Mouse (Mus musculus): ENCODE results near the gene Thrsp. TPM values are rescaled to one million over a fixed set of nuclear protein-coding genes. Genes with fewer than 3 reads are reported as not detected.

Thrsp gene
- total RNA-seq, 1 experiment = 0.89 TPM

GRCm38 (mm10) chr7:97414915-97415687 is 2.4 kb downstream of the Thrsp start:
- no peak overlapping the region for H3K4me3 ChIP-seq (ENCODE audit: insufficient read depth in 1 of 2, low read depth in 1 of 2, low read length in 2 of 2, poor library complexity in 1 of 2, severe bottlenecking in 1 of 2)
- TF ChIP-seq MAFK (IDR thresholded peaks at IDR 0.05; ENCODE audit: insufficient read depth, low read depth, low read length) (no peak), HCFC1 (IDR thresholded peaks at IDR 0.05; ENCODE audit: borderline replicate concordance, insufficient read depth, low read length) (no peak), ZNF384 (IDR thresholded peaks at IDR 0.05; ENCODE audit: low read depth, low read length) (no peak), ZC3H11A (IDR thresholded peaks at IDR 0.05; ENCODE audit: borderline replicate concordance, low read depth, low read length) (no peak), CHD2 (IDR thresholded peaks at IDR 0.05; ENCODE audit: low read depth, low read length) (no peak)
- H3K4me1 ChIP-seq (ENCODE audit: control insufficient read depth in 2 of 2, insufficient read depth in 2 of 2, low read length in 2 of 2, poor library complexity in 1 of 2) = peaks cover 2 to 11% of the 10 kb centered on the region in 2 experiments; a peak in 1 of 4 replicates
- in situ Hi-C loops (cut with MboI; ENCODE audit: low sequenced_read_pairs in 2 of 2, unreplicated experiment in 2 of 2) = no loop called here
- DNase-seq (ENCODE audit: low read depth, low spot score) = no peak
- H3K27ac ChIP-seq (ENCODE audit: insufficient read depth, low read depth, low read length, poor library complexity, severe bottlenecking) = no peak overlapping the region
- H3K9me3 ChIP-seq (ENCODE audit: control insufficient read depth, insufficient read depth, low read depth, low read length) = no peaks in the 10 kb centered on the region
- no peak overlapping the region for H3K9ac ChIP-seq (ENCODE audit: insufficient read depth, low read depth, low read length, poor library complexity, severe bottlenecking)
- H3K36me3 ChIP-seq (ENCODE audit: control insufficient read depth, insufficient read depth, low read length, poor library complexity, severe bottlenecking) = no peaks in the 10 kb centered on the region; the same call in 1 of the 2 replicates

DNA sequence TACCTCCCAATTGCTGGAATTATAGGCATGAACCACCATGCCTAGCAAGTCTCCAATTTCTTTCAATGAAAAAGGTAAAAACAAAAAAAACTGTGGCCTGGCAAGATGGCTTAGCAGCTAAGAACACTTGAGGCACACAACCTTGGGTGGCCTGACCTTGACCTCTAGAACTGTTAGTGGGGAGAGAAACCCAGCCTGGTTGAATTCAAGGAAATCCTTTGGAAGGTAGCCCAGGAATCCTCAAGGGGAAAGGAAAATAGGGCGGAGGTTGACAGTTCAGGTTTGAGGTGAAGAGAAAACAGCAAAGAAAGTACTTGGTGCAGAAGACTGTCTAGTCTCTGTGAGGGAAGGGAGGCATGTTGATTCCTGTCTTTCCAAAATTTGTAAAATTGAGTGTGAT is 3.1 kb downstream of the Thrsp start:
- DNase-seq (ENCODE audit: low read depth, low spot score) = peak; percentile 40
- in situ Hi-C loops (cut with MboI; ENCODE audit: low sequenced_read_pairs in 2 of 2, unreplicated experiment in 2 of 2) = no loop called here
- Histone ChIP-seq H3K27ac (ENCODE audit: insufficient read depth, low read depth, low read length, poor library complexity, severe bottlenecking) (no peak overlapping the region), H3K4me3 (ENCODE audit: insufficient read depth in 1 of 2, low read depth in 1 of 2, low read length in 2 of 2, poor library complexity in 1 of 2, severe bottlenecking in 1 of 2) (no peak overlapping the region), H3K36me3 (ENCODE audit: control insufficient read depth, insufficient read depth, low read length, poor library complexity, severe bottlenecking) (peaks cover under 1% of the 10 kb centered on the region; the same call in 1 of the 2 replicates), H3K4me1 (ENCODE audit: control insufficient read depth in 2 of 2, insufficient read depth in 2 of 2, low read length in 2 of 2, poor library complexity in 1 of 2) (peaks cover 2 to 11% of the 10 kb centered on the region in 2 experiments; a peak in 1 of 4 replicates), H3K9ac (ENCODE audit: insufficient read depth, low read depth, low read length, poor library complexity, severe bottlenecking) (no peak overlapping the region), H3K9me3 (ENCODE audit: control insufficient read depth, insufficient read depth, low read depth, low read length) (no peaks in the 10 kb centered on the region)
- TF ChIP-seq ZC3H11A (IDR thresholded peaks at IDR 0.05; ENCODE audit: borderline replicate concordance, low read depth, low read length) (no peak), ZNF384 (IDR thresholded peaks at IDR 0.05; ENCODE audit: low read depth, low read length) (no peak), MAFK (IDR thresholded peaks at IDR 0.05; ENCODE audit: insufficient read depth, low read depth, low read length) (no peak), CHD2 (IDR thresholded peaks at IDR 0.05; ENCODE audit: low read depth, low read length) (no peak), HCFC1 (IDR thresholded peaks at IDR 0.05; ENCODE audit: borderline replicate concordance, insufficient read depth, low read length) (no peak)

GRCm38 (mm10) chr7:97413981-97414380 is 3.5 kb downstream of the Thrsp start:
- peaks cover 3% of the 10 kb centered on the region; the same call in 1 of the 2 replicates for H3K36me3 ChIP-seq (ENCODE audit: control insufficient read depth, insufficient read depth, low read length, poor library complexity, severe bottlenecking)
- no peak for DNase-seq (ENCODE audit: low read depth, low spot score)
- peaks cover 2 to 11% of the 10 kb centered on the region in 2 experiments; a peak in 1 of 4 replicates for H3K4me1 ChIP-seq (ENCODE audit: control insufficient read depth in 2 of 2, insufficient read depth in 2 of 2, low read length in 2 of 2, poor library complexity in 1 of 2)
- H3K27ac ChIP-seq (ENCODE audit: insufficient read depth, low read depth, low read length, poor library complexity, severe bottlenecking) = no peak overlapping the region
- no peaks in the 10 kb centered on the region for H3K9me3 ChIP-seq (ENCODE audit: control insufficient read depth, insufficient read depth, low read depth, low read length)
- H3K4me3 ChIP-seq (ENCODE audit: insufficient read depth in 1 of 2, low read depth in 1 of 2, low read length in 2 of 2, poor library complexity in 1 of 2, severe bottlenecking in 1 of 2) = no peak overlapping the region
- TF ChIP-seq ZNF384 (IDR thresholded peaks at IDR 0.05; ENCODE audit: low read depth, low read length) (no peak), ZC3H11A (IDR thresholded peaks at IDR 0.05; ENCODE audit: borderline replicate concordance, low read depth, low read length) (no peak), HCFC1 (IDR thresholded peaks at IDR 0.05; ENCODE audit: borderline replicate concordance, insufficient read depth, low read length) (no peak)
- no peak overlapping the region for H3K9ac ChIP-seq (ENCODE audit: insufficient read depth, low read depth, low read length, poor library complexity, severe bottlenecking)
- in situ Hi-C loops (cut with MboI; ENCODE audit: low sequenced_read_pairs in 2 of 2, unreplicated experiment in 2 of 2) = no loop called here

DNA sequence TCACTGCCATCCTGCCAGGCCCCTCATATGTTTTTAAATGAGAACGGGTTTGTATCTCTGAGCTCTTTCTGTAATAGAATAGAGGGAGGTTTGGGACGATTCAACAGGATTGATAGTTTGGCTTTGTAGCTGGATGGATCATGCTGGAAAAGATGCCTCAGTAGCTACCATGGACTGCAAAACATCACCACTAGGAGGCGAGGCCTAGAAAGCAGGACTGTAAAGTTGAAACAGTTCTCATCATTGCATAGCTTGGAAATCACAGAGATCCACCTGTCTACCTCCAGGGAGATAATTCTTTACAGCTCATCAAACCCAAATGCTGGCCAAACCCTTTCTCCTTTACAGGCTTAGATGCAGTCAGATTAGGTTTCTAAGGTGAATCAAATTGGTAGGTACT is 6.0 kb downstream of the Thrsp start:
- no peak overlapping the region for H3K27ac ChIP-seq (ENCODE audit: insufficient read depth, low read depth, low read length, poor library complexity, severe bottlenecking)
- H3K4me1 ChIP-seq (ENCODE audit: control insufficient read depth in 2 of 2, insufficient read depth in 2 of 2, low read length in 2 of 2, poor library complexity in 1 of 2) = peaks cover 4 to 10% of the 10 kb centered on the region in 2 experiments; a peak in 1 of 4 replicates
- in situ Hi-C loops (cut with MboI; ENCODE audit: low sequenced_read_pairs in 2 of 2, unreplicated experiment in 2 of 2) = no loop called here
- H3K4me3 ChIP-seq (ENCODE audit: insufficient read depth in 1 of 2, low read depth in 1 of 2, low read length in 2 of 2, poor library complexity in 1 of 2, severe bottlenecking in 1 of 2) = no peak overlapping the region
- H3K36me3 ChIP-seq (ENCODE audit: control insufficient read depth, insufficient read depth, low read length, poor library complexity, severe bottlenecking) = peaks cover 9% of the 10 kb centered on the region; the same call in 1 of the 2 replicates
- DNase-seq (ENCODE audit: low read depth, low spot score) = no peak
- no peak overlapping the region for H3K9ac ChIP-seq (ENCODE audit: insufficient read depth, low read depth, low read length, poor library complexity, severe bottlenecking)
- no peak for TF ChIP-seq ZC3H11A (IDR thresholded peaks at IDR 0.05; ENCODE audit: borderline replicate concordance, low read depth, low read length)
- no peak for TF ChIP-seq HCFC1 (IDR thresholded peaks at IDR 0.05; ENCODE audit: borderline replicate concordance, insufficient read depth, low read length)
- TF ChIP-seq ZNF384 (IDR thresholded peaks at IDR 0.05; ENCODE audit: low read depth, low read length) = no peak
- TF ChIP-seq CHD2 (IDR thresholded peaks at IDR 0.05; ENCODE audit: low read depth, low read length) = no peak
- no peak for TF ChIP-seq MAFK (IDR thresholded peaks at IDR 0.05; ENCODE audit: insufficient read depth, low read depth, low read length)
- no peaks in the 10 kb centered on the region for H3K9me3 ChIP-seq (ENCODE audit: control insufficient read depth, insufficient read depth, low read depth, low read length)
